10 mouse cellular contexts compared by ENCODE assay signal in genomic region chr3:115729187-115729586, GRCm38 (mm10). TPM values are rescaled to one million over a fixed set of nuclear protein-coding genes. Genes with fewer than 3 reads are reported as not detected.
DNase-seq lines count a peak whose midpoint lies in the region; ATAC-seq and TF ChIP-seq lines count a peak whose summit lies in the region.
"Had no signal": no experiment of that assay in that cellular context is flagged by ENCODE, and none has a peak within 500 bp of the region (broad histone marks: within the 10 kb centered on the region; RNA-seq: fewer than 3 reads in every experiment).

No protein-coding gene starts in this region.

- TF ChIP-seq CTCF in spleen, adult 2 months (IDR thresholded peaks at IDR 0.05; ENCODE audit: extremely low read depth, insufficient read depth, insufficient read length, insufficient replicate concordance): no peak

- WGBS in liver, embryonic 11.5 days: 68% methylated on average over 7 of the region's 7 CpGs
- whole genome bisulfite sequencing in liver, embryonic 12.5 days (ENCODE audit: insufficient replicate concordance): 49% methylated on average over 7 of the region's 7 CpGs
- WGBS in spleen, adult 2 months: 17% methylated on average over 7 of the region's 7 CpGs

- H3K9me3 ChIP-seq in liver, embryonic 11.5 days (ENCODE audit: control insufficient read depth, low read length): no peaks in the 10 kb centered on the region
- H3K9me3 ChIP-seq in liver, embryonic 12.5 days (replicated peaks): no peaks in the 10 kb centered on the region
- H3K9me3 ChIP-seq: megakaryocyte, embryonic 14.5 days had no signal

- no peaks in the 10 kb centered on the region for H3K36me3 ChIP-seq in liver, embryonic 11.5 days (ENCODE audit: control insufficient read depth, insufficient read depth, low read length)
- H3K36me3 ChIP-seq in liver, embryonic 12.5 days: no peaks in the 10 kb centered on the region
- no peaks in the 10 kb centered on the region for H3K36me3 ChIP-seq in spleen, adult 2 months (ENCODE audit: control insufficient read depth, insufficient read depth, low read length)

- H3K4me1 ChIP-seq in liver, embryonic 11.5 days (replicated peaks; ENCODE audit: control insufficient read depth, insufficient read depth, low read length): no peaks in the 10 kb centered on the region
- no peaks in the 10 kb centered on the region for H3K4me1 ChIP-seq in liver, embryonic 12.5 days
- peaks cover 11% of the 10 kb centered on the region; the same call in 1 of the 2 replicates for H3K4me1 ChIP-seq in spleen, adult 2 months (ENCODE audit: control insufficient read depth, insufficient read depth, insufficient read length)

- H3K27ac ChIP-seq in liver, embryonic 11.5 days (ENCODE audit: low read depth, low read length): no peak overlapping the region
- no peak overlapping the region for H3K27ac ChIP-seq in liver, embryonic 12.5 days
- peak overlapping the region; percentile 85 for H3K27ac ChIP-seq in spleen, adult 2 months (ENCODE audit: insufficient read depth, low read length)
- H3K27ac ChIP-seq: kidney, postnatal 0 days had no signal

- no peak for DNase-seq in liver, embryonic 11.5 days (ENCODE audit: low spot score)
- DNase-seq in CD8-positive naive resting alpha-beta T cell, adult 2 months (ENCODE audit: low read depth in 2 of 2, low spot score in 2 of 2): peak; percentile 45 to 48
- peak; percentile 68 for DNase-seq in lung, postnatal 36 days
- DNase-seq in spleen, adult 2 months (ENCODE audit: low read depth in 1 of 2, low spot score in 2 of 2): peak; percentile 73 to 95
- no peak for DNase-seq in kidney, postnatal 25 days
- DNase-seq in left cerebral cortex, adult 9 months (ENCODE audit: low spot score in 2 of 2): no peak
- DNase-seq: gastrocnemius, postnatal 36 days had no signal

- H3K9ac ChIP-seq in liver, embryonic 11.5 days (ENCODE audit: low read depth, low read length): no peak overlapping the region
- no peak overlapping the region for H3K9ac ChIP-seq in liver, embryonic 12.5 days

- TF ChIP-seq POLR2A in spleen, adult 2 months (IDR thresholded peaks at IDR 0.05; ENCODE audit: low read depth, low read length): no peak

- 0 out of 2 replicates have a peak, but pooled peaks have one; percentile 31 for ATAC-seq in liver, embryonic 11.5 days (replicated peaks; ENCODE audit: low FRiP score)
- no peak for ATAC-seq in liver, embryonic 12.5 days

- no peaks in the 10 kb centered on the region for H3K27me3 ChIP-seq in liver, embryonic 11.5 days (replicated peaks; ENCODE audit: control insufficient read depth, insufficient read depth, low read length)
- H3K27me3 ChIP-seq in liver, embryonic 12.5 days (replicated peaks): no peaks in the 10 kb centered on the region
- H3K27me3 ChIP-seq in spleen, adult 2 months (ENCODE audit: control insufficient read depth, insufficient read depth, low read length): no peaks in the 10 kb centered on the region

- no peak overlapping the region for H3K4me3 ChIP-seq in liver, embryonic 11.5 days (ENCODE audit: low read depth, low read length)
- no peak overlapping the region for H3K4me3 ChIP-seq in liver, embryonic 12.5 days
- H3K4me3 ChIP-seq in spleen, adult 2 months (ENCODE audit: extremely low read depth, insufficient read depth, insufficient read length): no peak overlapping the region
- H3K4me3 ChIP-seq: megakaryocyte, embryonic 14.5 days had no signal

- H3K4me2 ChIP-seq in liver, embryonic 11.5 days: no peak overlapping the region
- no peak overlapping the region for H3K4me2 ChIP-seq in liver, embryonic 12.5 days

RNA-seq across cellular contexts. Expression of gene S1pr1, which starts 14.3 kb away (rescaled TPM):
- 17.8 and 18.7 TPM in 2 replicates for polyA plus RNA-seq in liver, embryonic 11.5 days (2014; fragmentation: Nextera tagmentation; extraction: Ambion mirVana)
- polyA plus RNA-seq in liver, embryonic 12.5 days (2016; fragmentation: Nextera tagmentation; extraction: Ambion mirVana): 10.0 and 10.5 TPM in 2 replicates
- 138 and 187 TPM in 2 replicates for polyA plus RNA-seq in spleen, adult 2 months (2012; rRNA removed)

Comparison
In these comparisons a context has a peak if more than half of its experiments do, and no peak if none do; other contexts are left out.
1. DNase-seq: peak in CD8-positive naive resting alpha-beta T cell, adult 2 months (2 of 2), lung, postnatal 36 days (single experiment) and spleen, adult 2 months (2 of 2); none in liver, embryonic 11.5 days (single experiment), kidney, postnatal 25 days (0 of 2) and left cerebral cortex, adult 9 months (0 of 2).